Mouse (Mus musculus) frontal cortex, postnatal 10 days (tissue): ENCODE measurements around the gene Cldn5.

Source experiments
- DNase-seq, 2 experiments: peaks; one replicate each; pipeline ENCODE4 v3.0.0; 2022; ENCODE audit warnings: low spot score in 2 of 2, mixed read lengths in 1 of 2

The Cldn5 gene

DNA sequence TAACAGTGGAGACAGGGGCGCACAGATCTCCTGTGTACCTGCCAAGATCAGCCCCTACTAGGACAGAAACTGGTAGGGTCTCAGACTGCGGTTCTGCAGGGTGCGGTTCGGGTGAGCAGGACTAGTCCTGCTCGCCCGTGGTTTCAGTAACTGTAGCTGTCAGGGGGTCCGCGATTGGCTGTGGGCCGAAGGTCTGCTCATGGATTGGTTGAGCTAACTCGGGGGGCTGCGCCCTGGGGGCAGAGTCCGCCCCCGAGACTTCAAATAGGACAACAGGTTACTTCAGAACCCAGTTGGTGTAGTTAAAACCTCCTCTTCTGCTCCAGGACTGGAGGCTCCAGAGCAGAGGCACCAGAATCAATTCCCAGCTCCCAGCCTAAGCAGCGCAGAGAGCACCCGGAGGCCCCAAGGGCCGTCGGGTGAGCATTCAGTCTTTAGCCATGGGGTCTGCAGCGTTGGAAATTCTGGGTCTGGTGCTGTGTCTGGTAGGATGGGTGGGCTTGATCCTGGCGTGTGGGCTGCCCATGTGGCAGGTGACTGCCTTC, at the start of gene Cldn5:
Gene Cldn5 (plus strand): TSS at position 292 of the 545 bp plus-strand sequence.
- DNase-seq = peak in 1 of 2 experiments; percentile 27

DNA sequence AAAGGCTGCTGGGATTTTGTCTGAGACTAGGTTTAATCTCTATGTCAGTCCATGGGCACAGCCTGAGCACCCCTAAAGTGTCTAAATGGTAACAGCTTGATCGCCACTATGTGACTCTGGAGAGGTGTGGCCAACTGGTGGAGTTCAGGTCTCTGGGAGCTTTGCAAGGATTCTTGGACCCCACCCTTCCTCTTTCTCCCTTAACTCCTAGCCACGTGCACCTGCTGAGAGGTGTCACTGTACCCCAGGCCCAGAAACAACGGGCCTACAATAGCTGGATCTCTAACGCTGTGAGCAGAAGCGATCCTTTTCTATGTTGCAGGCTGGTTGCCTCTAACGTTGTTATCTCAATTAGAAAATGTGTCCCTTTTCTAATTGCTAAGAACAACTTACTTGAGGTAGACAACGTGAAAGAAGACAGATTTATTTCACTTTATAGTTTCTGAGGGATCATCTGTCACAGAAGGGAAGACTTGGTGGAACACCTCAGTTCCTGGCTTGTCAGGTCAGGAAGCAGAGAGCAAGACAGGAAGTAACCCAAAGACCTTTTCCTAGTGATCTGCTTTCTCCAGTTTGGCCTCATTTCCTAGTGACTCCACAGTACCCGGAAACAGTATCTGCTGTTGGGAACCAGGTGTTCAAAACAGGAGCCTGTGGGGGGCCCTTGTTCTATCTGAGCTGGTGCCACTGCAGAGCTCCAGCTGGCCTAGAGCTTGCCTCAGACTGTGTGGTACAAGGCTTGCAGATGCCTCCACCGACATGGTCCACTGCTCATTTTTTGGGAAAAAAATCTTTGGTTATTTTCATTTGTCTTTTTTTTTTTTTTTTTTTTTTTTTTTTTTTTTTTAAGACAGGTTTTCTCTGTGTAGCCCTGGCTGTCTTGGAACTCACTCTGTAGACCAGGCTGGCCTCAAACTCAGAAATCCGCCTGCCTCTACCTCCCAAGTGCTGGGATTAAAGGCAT, 48.8 kb upstream of the Cldn5 start:
- DNase-seq = no peak

DNA sequence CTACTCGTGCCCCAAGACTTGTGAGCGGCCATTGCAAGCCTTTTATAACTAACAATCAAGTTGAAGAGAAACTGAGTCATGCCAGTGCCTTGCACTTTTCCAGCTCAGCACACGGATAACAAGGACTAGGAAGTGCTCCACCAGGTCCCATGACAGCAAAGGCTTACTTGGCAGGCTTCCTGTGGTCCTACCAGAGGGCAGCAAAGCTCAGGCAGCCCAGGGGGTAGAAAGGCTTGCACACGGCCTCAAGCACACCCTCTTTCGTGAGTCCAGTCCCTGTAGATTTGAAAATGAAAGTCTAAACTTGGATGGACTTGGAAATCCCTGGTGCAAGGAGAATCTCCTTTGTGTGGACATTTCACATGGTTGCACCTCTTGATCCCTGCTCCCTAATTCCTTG, 47.5 kb upstream of the Cldn5 start:
- no peak for DNase-seq

DNA sequence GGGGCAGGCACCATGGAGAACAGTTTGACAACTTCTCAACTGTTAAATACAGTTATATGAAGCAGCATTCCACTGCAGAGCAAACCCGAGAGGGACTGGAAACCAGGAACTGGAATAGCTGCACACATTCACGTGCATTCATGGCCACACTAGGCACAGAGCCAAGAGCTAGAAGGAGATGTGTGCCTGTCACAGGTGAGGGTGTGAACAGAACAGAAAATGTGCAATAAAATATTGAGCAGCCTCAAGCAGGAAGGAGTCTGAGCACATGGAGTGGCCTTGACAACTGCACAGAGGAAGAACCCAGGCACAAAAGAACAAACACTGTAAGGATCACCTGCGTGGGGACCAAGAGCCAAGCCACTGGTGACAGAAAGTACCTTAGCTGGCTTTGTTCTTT, 46.0 kb upstream of the Cldn5 start:
- DNase-seq = no peak

DNA sequence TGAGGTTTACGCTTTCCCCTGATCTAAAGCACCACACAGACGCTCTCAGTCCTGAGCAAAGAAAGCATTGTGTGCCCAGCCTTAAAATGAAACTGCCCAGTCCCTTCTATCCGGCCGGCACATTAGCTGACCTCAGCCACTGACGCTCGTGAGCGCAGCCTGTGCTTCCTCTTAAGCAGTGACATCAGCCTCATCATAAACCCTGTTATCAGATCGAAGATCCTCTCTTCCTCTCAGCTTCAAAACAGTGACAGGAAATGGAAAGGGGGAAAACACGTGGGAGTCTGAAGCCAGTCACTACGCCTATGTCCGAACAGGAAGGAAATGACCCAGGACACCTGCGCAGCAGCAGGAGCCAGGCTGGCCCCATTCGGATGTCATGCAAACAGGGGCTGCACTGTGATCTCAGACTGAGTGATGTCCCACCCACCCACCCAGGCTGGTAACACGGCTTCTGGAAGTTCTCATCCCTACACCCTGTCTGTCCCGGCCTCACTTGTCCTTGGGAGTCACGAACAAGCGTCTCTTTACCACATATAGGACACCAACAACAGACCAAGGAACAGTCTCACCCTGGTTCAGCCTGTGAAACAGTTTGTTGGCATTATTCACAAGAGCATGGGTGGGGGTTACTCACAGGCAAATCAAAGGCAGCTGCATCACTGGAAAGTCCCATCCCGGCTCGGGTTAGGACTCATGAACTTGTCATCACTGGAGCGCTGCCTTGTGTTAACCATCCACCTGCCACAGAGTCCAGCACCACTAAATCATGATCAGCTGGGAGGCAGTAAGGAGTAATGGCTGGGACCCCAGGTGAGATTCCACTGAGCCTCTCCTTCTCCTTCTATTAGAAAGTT, 43.3 kb upstream of the Cldn5 start:
- no peak for DNase-seq

DNA sequence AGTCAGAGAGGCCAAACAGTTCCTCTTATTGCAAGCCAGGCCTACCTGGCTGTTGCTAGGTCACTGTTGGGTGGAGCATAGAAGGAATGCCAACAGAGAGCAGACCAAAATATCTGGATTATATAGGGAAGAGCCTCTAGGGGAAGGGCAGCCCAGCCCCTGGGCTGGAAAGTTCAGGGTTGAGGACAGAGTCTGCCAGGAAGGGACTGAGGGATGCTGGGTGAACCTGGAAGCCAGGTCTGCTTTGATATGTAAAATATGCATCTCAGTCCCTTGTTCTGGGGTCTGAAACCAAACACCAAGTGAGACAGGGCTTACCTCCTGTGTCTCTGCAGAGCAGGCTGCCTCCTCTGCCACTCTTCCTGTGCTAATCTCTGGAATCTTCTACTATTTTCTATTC, 38.3 kb upstream of the Cldn5 start:
- no peak for DNase-seq

DNA sequence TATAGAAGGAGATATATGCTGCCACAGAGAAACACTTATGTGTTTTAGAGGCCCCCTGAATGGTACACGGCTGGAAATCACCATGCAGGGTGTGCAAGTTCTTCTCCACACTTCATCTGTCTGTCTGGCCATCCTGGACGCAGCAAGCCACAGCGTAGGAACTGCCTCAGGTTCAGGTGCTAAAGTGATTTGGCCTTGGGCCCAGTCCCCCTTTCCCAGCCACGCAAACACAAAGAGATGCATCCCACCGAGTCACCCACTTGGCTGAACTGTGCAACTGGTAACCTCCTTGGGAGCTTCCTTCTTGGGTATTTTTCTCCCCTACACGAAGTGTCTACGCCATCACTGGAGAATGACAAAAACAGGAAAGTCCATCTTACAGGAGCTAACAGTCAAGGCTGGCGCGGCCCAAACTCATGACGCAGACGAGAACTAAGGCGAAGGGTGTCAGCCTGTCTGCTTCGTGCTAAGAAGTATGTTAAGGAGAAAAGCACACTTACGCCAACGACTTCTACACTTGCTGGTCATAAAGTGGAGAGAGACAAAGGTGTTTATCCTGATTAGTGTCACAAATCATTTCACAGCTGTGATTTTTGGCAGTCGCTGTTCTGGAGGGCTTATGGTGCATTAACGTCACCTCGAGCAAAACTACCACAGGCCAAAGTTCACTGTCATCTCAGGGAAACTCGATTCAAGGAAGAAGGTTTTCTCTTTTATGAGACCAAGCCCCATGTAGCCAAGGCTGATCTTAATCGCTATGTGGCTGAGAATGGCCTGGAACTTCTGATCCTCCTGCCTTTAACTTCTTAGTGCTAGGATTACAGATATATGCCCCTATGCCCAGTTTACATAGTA, 30.2 kb upstream of the Cldn5 start:
- no peak for DNase-seq

DNA sequence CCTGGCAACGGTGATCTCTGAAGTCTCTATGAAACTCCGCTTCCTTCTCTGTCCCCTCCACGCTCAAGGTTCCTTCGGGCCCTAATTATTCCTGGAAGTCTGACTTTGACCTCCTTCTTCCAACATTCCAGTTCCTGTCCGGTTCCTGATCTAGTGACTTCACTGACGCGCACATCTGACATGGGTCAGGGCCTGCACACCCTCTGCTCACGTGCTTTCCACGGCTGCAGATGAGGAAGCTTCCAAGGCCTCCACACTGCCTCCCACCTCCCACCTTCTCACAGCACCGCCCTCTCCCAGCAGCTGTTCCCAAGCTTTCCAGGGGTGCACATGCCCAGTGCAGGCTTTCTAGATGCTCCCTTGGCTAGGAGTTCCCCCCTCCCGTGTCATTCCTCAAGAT, 25.5 kb upstream of the Cldn5 start:
- no peak for DNase-seq

DNA sequence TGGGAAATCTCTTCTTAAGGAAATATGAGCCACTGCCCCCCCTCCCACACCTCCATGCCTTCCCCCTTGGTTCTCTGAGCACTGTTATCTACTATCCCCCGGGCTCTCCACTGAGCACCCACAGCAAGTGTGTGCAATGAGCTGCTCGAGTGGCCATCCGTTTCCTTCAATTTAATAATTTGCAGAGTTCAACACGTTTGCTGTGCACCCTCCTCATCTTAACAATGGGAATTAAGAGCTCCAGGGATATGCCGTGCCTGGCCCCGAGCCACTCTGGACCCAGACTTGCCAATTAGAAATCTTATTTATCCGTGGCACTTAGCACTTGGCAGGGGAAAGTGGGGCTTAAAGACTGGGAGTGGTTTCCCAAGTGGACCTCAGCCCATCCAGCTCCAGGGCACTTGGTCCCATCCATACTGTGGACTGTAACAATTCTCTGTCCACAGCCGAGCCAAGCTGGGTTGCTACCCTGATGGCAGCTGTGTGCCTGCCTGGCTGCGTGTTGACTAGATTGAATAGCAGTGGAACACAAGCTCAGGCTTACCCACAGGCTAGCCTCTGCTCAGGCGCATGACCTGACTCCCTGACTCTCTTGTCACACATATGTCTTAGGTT, 24.7 kb upstream of the Cldn5 start:
- no peak for DNase-seq

DNA sequence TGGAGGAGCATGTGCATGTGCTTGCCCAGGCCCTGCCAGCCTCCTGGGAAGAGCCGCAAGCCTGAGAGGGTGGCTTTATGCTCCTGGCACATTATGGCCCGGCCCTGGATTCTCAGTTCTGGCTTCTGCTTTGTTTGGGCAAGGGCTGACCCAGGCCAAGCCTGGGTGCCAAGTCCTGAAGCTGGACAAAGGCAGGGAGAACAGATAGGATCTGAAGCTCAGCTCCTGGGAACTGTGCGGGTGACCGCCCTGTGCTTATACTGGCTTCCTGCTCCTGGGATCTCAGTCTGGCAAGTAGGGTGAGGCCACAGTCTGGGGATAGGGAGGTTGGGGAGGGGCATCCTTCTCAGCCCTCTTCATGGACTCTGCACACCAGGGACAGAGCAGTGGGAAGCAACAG, 14.9 kb upstream of the Cldn5 start:
- DNase-seq = no peak

DNA sequence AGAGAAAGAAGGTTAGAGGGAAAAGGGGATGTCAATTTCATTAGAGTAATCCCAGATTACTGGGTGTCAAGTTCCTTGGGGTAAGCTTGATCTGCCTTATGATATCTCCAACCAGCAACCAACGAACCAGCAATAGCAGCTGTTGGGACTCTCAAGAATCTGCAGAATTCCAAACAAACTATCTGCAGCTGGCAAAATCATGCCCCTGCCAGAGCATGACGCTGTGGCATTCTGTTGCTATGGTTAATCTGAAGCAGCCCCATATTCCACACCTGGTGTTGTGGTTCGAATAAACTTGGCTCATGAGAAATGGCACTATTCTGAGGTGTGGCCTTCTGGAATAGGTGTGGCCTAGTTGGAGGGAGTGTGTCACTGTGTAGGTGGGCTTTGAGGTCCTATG, 13.7 kb upstream of the Cldn5 start:
- no peak for DNase-seq

DNA sequence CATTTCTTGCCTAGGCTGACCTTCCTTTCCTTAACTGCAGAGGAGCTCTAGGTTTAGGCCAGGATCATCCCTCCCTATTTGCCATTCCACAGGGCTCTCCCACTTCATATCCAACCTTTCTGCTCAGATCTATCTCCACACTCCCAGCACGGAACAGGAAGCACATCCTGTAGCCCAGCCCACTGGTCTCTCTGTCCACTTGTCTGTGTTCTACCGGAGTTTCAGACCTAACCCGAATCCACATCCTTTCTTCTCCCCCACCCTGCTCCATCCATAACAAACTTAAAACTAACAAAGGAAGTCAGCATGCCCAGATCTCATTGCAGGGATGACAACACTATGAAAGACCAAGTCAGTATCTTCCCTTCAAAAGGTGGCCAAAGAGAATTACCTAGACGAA, 10.3 kb upstream of the Cldn5 start:
- DNase-seq = no peak

DNA sequence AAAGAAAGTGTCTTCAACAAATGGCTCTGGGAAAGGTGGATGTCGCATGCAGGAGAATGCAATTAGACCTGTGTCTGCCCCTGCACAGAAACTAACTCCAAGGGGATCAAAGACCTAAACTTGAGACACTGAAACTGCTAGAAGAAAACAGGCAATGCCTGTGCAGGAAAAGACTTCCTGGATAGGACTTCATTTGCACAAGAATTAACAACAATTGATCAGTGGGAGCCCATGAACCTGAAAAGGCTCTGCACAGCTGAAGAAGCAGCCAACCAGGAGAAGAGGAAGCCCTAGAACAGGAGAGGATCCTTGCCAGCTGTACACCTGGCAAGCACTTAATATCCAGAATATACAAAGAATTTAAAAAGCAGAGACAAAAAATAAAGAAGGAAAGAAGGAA, 7.1 kb upstream of the Cldn5 start:
- DNase-seq = no peak

DNA sequence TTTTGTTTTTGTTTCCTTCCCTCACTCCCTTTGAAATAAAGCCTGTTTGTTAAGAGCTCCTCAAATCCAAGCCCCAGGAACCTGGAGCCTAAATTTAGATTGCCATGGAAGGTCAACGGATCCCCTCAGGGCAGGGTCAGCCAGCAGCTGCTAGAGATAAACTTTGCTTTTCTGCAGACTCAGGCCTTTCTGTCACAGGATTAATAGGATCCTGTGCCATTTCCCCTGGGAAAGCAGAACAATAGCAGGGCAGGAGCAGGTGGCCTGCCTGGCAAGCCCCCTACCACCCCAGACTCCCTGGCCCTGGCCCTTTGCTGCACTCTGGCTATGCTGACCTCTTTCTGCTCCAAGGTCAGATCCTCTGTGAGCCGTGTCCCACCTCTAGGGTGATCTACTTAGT, 2.7 kb upstream of the Cldn5 start:
- no peak for DNase-seq

DNA sequence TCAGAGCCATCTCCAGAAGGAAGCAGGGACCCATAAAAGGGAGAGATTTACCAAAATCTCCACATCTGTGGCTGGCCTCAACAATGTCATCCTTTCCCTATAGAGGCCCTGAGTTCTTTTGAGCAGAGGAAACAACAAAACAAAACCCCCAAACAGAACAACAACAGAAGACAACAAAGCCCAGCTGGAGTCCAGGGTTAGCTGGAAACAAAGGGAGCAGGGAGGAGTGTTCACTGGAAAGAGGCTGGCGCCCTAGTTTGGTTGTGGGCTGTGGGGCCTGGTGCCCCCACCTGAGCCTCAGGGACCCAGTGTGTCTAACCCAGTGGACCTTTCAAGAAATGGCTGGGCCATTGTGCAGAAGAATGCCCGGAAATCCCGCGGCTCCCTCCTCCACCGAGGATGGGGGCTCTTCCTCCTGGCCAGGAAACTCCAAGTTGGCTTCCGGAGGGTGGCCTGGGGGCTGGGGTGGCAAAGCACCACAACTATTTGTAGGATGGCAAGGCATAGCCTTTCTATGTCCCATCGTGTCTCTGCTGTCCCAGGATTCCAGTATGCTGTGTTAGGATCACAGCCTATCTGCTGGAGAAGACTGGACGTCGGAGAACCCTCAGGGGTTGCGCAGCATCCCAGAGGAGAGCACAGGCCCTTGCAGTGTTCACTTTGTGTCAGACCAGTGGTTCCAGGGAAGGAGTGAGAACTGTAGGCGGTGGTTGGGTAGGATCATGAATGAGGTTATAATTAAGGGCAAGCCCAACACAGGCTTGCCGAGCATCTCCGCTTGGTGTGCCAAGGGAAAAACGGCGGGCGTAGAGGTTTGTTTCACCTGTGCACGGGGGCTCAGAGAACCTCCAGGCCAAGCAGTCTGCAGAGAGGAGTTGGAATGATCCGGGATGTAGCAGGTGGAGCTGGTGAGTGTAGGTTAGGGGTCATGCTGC, 759 bp upstream of the Cldn5 start:
- DNase-seq = no peak

DNA sequence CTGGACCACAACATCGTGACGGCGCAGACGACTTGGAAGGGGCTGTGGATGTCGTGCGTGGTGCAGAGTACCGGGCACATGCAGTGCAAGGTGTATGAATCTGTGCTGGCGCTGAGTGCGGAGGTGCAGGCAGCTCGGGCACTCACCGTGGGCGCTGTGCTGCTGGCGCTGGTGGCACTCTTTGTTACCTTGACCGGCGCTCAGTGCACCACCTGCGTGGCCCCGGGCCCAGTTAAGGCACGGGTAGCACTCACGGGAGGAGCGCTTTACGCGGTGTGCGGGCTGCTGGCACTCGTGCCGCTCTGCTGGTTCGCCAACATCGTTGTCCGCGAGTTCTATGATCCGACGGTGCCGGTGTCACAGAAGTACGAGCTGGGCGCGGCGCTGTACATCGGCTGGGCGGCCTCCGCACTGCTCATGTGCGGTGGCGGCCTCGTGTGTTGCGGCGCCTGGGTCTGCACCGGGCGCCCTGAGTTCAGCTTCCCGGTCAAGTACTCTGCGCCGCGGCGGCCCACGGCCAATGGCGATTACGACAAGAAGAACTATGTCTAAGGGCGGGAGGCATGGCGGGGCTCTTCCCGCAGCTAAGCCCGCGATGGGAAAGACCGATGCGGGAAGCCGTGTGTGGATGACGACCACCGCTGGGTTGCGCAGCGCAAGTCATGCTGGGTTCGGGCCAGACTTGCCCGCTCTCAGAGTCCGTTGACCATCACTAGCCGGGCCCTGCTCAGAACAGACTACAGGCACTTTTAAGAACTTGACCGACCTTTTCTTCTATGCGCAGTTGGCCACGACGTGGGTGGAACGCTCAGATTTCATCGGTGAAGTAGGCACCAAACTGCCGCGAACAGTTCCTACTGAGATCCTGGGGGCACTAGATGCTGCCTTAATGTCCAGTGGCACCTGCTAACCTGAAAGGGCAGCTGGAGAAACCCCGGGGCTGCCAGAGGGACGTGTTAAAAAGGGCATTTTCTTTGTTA, 744 bp downstream of the Cldn5 start:
- DNase-seq = no peak

DNA sequence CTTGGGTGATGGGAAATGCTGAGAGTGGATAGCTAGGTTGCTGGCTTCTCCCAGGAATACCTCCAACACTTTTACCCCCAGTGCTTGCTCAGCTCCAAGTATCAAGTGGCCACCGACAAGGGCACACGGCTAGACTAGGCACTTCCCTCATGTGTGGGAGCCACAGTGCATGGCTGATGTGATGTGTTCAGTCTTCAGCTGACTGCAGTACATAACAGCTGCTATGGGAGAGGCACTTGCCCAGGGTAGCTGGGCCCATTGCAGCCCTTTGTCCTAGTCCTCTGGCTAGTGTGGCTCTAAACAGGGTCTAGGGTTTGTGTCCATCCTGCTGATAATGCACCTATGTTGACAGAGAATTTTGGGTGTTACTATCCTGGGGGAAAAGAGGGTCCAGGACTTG, 1.8 kb downstream of the Cldn5 start:
- DNase-seq = no peak

DNA sequence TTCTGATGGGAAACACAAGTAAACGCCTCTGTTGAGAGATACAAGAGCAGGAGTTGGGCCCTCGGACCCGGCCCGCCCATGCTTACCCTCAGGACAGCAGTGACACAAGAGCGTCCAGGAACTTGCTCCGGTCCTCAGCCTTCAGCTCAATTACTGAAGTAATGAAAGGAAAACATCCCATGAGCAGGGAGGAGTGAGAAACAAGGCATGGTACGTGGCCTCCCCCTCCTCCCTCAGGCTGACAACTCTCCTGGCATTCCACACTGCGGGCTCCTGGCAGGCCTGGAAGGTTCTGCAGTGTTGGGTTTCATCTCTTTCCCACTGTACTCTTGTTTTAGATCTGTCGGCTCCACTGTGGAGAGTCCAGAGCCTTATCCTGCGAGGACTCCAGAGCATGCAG, 5.2 kb downstream of the Cldn5 start:
- no peak for DNase-seq

DNA sequence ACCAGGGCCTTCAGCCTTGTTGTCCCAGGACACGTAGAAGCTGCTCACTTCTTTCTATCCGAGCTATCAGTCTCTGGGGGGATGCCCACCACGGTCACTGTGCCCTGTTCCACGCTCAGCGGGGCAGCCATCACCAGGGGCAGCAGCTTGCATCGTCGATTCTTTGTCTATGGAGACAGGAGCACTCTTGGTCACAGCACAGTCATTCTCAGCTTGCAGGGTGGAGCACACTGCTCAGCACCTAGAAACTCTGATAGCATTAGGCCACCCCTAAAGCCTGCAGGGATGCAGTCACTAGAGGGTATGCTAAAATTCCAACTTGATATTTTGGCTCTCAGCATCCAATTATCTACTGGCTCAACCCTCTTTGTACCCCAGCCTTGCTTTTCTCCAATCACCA, 8.4 kb downstream of the Cldn5 start:
- no peak for DNase-seq
